Mouse (Mus musculus) adrenal gland, postnatal 36 days (tissue): Measurements from ENCODE around the gene Myo6. TPM values are rescaled to one million over a fixed set of nuclear protein-coding genes. Genes with fewer than 3 reads are reported as not detected.

Experiments
- DNase-seq, 2 experiments: peaks; one replicate each; pipeline ENCODE4 v3.0.0; 2021; ENCODE audit warnings: mixed read lengths in 1 of 2
- total RNA-seq, 2 experiments: library from RNA; stranded (reverse); gene quantifications; 2 replicates each; pipeline ENCODE4 v1.2.3; 2021

Myo6 gene
- total RNA-seq, 2 experiments from 2014 or later, result 31.7 to 32.7 TPM

DNA sequence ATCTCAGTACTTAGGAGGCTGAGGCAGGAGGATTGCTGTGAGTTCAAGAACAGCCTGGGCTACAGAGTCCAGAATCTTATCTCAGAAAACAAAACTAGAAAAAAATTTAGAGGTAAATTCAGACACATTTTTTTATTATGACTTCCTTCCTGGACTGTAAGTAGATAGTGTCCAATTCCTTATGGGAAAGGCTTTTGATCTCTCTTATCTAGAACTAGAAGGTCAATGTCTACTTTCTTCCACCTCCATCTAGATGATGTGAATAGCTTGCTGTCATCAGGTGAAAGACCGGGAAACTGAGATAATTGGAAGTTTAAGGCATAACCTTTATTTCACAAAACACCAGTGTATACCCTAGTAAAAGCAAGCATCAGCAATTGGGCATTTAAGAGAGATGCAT lies 16.9 kb downstream of the Myo6 start:
- DNase-seq, result no peak

DNA sequence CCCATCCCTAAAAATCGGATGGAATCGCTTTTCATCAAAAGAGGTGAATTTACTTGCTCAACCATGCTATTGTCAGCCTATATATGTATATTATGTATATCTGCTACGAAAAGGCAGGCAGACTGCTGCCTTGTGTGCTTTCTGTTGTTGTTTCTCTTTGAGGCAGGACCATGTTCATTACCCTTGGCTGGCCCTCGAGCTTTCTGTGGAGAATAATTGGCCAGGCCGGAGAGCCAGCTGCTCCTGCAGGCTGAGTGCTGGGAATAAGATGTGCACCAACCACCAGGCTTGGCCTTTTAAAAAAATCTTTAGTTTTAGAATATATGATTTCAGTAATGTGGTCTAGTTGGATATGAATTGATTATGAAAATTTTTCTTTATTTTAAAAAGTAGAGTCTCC lies 19.3 kb downstream of the Myo6 start:
- no peak for DNase-seq

DNA sequence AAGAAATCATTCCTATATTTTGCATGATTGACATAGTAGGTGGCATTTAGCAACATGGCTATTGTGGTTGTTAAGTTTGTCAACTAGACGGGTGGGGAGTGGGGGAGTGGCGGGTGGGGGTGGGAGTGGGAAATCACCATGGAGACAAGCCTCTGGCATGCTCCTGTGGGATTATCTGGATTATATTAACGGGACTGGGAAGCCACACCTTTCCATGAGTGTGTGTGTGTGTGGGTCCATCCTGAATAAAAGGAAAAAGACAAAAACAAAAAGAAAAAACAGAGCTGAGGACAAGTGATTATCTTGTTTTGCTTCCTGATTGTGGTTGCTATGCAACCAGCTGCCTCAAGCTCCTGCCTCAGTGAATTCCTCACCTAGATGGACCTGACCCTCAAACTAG lies 20.9 kb downstream of the Myo6 start:
- no peak for DNase-seq

DNA sequence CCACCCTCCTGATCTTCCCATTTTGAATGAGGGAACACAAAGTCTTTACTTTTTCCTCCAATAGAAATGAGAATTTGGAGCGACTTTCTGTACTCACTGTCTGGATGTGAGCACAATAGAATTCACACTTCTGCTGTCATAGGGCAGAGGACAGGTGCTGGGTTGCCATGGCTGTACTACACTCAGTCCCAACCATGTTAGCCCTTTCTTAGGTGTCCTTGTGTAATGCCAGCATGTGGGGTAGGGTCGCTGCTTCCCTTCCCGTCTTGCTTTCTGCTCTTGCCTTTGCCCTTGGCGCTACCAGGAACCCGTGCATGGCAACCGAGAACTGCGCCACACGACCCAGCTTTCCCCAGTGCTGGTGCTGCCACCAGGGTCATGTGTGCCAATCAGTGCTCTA lies 21.9 kb downstream of the Myo6 start:
- no peak for DNase-seq

DNA sequence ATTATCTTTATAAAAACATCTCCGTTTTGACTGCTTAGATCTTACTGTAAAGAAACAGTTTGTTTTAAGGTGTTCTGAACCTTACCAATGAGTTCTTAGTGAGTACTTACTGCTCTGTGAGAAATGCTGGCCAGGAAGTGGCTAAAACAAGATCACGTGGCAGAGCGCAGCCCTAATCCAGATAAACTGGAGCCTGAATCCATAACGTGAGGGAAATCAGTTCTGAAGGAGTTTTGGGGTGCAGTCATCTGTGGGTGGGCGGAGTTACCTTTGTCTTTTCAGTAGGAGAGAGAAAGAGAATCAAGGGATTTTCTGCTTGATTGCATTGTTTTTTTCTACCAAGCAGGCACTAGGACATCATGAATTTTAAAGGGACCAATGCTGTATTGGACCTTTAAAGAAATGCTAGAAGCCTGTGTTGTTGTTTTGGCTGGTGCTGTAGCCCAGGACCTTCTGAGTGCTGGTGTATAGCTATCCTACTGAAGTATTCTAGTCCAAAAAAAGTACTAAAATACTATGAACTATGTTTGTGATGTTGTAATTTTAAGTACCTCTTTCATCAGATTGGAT lies 23.6 kb downstream of the Myo6 start:
- DNase-seq, result no peak

DNA sequence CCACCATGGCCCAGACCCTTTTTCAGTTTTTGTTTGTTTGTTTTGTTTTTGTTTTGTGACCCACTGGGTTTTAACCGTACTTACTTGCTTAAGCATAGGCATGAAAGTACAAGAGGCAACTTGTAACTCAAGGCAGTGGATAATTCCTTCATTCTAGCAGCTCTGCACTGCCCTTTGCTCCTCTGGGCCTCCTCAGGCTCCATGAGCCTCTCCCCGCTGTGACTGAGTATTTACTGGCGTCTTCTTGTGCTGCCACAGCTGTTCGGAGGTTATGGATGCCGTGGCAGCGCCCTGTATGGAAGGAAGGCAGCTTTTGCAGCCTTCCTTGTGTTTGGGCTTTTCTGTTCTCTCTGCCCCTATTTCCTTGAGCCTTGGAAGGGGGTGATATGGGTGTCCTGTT lies 26.4 kb downstream of the Myo6 start:
- no peak for DNase-seq

DNA sequence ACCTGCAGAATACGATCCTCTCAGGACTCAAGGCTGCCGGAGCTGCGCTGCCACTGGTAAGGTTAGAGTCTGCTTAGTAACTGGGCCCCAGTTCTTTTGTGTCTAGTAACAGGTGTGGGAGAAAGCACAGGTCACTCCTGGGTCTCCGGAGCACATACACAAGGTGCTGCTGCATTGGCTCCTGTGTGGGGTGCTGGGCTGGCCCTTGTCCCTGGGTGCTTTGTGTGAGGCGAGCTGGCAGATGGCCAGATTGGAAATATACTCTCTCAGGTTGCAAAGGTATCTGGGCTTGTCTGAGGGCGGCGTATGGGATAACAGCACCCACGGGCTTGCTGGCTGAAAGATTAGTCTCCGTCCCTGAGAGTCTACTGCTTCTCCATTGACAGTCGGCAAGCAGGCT lies 27.5 kb downstream of the Myo6 start:
- DNase-seq, result no peak

DNA sequence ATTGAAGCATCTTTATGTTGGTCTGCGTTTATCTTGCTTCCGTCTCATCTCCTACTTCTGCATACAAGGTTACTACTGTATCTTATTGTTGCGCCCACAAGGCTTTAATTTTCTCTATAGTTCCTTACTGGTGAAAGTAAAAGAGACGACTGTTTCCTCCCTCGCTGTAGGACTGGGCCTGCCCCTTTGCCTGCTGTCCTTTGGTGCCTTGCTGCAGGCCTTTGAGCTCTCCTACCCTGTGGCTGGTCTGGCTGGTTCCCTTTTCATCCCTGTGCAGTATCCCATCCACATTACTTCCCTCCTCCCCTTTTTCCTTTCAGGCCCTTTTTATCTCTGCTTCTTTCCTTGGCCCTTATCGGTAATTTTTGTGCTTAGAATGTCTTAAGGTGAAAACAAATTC lies 29.6 kb downstream of the Myo6 start:
- no peak for DNase-seq

DNA sequence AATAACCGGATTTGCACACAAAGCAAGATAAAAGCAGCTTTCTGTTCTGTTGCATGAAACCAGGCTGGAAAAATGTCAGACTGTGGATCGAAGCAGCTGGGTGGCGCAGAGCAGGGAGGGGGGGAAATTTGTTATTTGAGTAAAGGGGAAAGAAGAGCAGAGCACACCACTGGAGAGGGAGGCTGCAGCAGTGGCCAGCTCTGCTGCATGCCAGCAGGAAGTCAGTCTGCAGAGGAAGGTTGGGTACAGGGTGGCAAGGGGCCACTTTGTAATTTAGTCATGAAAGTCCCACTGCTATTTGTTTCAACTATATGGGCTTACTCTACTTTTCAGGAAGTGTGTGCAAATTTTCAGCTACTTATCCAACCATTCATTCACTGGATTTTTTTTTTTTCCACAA lies 31.3 kb downstream of the Myo6 start:
- DNase-seq, result no peak

DNA sequence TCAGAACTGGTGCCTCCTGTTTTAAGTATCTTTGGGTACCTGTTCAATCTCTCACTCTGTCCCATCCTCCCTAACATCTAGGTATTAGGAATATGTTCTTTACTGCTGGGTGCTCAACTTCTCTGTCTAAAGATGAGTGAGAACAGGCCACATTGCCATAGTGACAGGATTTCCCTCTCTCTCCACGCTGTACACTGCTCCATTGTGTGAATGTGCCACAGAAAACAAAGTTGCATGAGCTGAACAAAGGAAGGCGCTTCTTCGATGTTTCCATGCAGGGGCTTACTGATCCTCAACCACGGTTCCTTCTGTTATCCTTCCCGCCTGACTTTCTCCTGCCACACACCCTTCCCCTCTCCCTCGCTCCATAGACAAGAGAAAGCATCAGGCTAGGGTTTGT lies 32.4 kb downstream of the Myo6 start:
- DNase-seq, result no peak

DNA sequence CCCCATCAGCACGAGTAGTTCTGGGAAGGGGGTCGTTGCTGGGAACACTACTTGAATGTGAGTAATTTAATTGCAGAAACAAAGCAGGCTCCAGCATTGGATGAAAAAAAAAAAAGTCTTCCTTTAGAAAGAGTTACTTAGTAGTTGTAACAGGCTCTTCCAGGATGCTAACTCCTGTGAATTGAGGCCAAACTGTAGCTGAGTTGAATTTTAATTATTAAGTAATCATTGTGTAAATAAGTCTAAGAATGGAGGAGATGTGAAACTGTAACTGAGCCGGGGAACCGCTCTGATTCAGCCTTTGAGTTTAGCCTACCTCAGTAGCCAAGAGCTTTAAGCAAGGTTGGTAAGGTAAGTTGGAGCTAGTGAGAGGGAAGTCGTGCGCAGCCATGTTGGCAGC lies 36.0 kb downstream of the Myo6 start:
- no peak for DNase-seq

DNA sequence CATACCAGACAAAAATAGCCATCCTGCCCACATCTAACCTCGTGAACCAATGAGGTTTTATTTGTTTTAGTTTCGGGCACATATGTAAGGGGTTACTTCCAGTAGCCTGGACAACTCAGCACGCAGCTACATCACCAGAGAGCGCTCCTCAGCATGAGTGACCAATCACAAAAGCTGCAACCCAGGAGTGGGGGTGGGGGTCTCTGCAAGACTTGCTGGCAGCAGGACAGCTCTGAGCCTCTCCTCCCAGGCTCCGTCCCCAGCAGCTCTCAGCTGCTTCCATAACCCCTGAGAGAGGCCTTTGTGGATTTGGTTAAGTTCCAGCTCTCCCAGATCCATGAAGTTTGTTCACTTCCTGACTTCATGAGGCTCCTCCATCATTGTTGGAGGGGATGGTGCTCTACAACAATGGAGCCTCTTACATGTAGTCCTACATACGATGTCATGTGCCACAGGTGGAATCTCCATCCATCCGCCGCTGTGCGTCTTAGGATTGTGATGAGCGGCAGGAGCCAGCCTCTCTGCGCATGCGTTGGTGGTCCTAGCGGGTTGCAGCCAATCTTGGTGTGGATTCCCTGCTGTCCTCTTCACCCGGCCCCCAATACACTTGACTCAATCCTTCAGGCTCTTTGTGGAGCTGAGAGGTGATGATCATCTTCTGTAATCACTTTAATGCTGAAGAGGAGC lies 37.7 kb downstream of the Myo6 start:
- no peak for DNase-seq

DNA sequence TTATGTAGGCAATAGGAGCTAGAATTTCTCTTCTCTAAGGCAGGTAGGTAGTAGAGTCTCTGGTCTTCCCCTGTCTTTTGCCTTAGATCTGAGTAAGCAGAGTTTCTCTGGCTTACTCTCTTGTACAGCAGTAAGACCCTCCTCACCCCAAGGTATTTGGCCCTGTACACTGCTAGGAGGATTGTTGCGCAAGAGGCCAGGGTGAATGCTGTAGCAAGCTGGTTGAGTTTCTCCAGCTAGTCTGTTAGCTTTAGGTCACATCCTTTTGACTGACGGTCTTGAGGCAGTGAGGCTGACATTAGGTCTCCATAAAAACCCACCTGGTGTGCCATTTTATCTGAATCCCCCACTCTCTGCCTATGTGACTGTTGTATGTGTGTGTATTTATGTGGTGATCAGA lies 43.9 kb downstream of the Myo6 start:
- DNase-seq, result no peak

DNA sequence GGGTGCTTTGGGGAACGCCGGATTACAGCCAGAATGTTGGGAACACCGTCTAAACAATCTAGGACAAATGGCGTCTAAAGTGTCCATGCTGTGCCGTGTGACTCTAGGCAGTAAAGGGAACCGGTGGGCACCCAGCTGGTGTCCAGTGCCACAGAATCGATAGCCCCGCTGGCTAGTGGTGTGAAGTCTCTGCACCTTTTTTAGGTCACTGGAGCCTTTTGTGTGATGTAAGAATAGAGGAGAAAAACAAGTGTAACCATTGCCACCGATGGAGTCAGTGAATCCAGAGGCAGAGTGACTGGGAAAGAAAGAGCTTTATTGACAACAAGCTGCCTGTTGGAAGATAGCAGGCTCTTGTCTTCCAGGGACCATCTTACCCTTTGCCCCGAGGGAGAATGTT lies 44.6 kb downstream of the Myo6 start:
- DNase-seq, result no peak

DNA sequence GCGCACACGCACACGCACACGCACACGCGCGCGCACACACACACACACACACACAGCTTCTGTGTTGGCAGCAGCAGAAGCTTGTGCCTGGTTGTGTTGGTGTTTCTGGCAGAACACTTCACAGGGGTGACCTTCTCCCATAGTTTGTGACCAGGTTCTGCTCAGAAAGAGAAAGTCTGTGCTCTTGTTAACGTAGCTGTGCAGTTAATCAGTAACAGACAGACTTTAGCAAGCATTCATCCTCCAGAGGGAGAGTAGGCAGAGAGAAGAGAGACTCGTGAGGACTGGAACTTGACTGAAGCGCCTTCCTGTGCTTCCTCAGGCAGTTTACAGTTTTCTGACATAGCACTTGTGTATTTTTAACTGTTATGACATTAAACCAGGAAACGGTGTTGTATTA lies 45.3 kb downstream of the Myo6 start:
- DNase-seq, result no peak

DNA sequence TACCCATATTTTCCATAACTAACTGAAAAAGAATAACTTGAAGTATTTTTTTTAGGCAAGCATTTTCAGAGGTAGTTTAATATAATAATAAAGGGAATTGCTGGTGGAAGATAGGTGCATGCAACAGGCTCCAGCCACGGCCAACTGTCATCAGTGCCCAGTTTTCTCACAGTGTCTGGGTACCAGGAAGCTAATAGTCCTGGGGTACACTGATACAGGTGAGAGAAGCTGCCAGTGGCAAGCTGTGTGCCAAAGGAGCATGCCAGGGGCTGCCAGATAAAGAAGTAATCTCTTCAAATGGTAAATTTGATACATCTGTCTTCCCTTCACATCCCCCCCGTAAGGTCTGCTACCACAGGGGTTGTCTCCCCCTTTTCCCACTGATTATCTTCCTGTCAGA lies 48.6 kb downstream of the Myo6 start:
- DNase-seq, result no peak

DNA sequence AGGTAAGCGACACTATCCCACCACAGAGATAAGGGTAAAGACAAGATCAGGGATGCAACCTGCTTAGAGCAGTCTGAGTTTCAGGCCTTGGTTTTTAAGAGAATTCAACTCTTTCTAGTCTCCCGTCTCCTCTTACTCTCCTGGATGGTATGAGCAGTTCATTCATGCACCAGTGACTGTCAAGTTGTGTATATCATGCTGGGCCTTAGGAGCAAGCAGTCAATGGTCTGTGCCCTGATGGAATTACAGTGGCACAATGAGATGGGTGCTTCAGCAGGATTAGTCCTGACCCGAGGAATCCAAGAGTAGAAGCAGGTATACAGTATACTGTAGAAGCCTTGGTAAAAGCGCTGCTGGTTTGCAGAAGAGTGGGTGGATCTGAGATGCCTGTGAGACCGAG lies 50.7 kb downstream of the Myo6 start:
- DNase-seq, result no peak

DNA sequence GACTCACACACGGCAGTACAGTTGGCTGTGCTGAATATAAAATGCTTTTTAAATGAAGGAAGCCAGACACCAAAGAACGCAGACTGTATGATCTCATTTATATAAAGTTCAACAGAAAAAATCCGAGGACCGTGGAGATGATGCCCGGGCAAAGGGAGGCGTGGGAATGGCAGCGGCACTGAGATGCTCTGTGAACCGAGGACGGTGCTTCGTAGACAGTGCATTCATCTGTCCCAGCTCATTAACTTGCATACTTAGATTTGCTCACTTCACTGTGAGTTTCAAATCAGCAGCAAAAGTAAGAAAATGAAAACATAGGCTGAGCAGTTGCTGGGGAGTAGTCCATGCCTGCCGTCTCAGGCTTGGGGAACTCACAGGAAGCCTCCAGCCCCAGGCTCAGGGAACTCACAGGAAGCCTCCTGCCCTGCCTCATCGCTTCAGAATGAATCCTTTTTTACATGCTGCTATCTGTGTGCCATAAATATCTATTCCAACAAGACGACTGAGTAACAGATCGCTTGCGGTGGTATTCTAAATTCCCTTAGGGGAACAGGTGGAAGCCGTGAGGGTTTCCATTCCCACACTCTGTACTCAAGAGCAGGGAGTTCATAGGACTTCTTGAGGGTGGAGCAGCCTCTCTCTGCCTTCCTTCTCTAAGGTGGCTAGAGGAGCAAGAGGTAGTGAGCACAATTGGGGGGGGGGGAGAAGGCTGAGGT lies 52.1 kb downstream of the Myo6 start:
- no peak for DNase-seq

DNA sequence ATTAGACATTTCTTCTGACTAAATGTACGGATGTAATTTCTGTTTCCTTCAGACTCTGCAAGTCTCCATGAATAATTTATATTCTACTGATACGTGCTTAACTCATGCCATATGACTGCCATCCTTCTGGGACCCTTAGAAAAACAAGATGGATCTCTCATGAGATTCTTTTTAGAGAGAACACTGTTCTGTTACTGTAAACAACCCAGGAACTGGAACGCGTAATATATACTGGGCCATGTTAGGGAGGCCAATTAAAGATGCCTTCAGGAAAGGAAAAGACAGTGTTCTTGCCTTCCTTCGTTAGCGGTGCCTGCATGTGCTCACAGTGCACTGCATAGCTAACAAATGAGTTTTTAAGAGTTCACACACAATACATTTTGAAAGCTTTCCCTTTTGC lies 53.9 kb downstream of the Myo6 start:
- no peak for DNase-seq

DNA sequence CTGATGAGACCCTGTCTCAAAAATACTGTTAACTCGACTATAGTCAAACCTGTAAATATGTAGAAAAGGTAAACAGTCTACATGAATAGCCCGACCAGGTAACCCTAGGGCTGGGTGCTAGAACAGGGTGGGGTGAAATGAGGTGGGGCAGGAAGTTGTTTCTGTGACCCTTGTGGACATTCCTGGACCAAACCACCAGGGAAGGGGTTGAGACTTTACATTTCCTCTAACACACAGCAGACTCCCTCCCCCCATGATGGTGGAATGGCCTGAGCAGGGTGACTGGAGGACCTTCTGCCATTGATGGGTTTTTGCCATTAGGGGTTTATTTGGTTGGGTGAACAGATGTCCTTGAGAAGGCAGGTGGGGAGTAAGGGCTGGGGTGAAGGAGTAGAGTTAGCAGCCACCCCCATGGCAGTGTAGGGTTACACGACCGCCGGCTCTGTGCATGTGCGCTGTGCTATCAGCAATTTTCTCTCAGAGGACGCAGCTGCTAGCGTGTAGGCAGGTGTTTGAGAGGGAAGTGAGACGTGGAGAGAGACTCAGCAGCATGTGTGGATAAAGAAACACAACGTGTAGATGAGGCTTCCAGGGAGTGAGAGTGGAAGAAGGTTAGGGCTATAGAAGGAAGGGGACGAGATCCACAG lies 59.3 kb downstream of the Myo6 start:
- no peak for DNase-seq

DNA sequence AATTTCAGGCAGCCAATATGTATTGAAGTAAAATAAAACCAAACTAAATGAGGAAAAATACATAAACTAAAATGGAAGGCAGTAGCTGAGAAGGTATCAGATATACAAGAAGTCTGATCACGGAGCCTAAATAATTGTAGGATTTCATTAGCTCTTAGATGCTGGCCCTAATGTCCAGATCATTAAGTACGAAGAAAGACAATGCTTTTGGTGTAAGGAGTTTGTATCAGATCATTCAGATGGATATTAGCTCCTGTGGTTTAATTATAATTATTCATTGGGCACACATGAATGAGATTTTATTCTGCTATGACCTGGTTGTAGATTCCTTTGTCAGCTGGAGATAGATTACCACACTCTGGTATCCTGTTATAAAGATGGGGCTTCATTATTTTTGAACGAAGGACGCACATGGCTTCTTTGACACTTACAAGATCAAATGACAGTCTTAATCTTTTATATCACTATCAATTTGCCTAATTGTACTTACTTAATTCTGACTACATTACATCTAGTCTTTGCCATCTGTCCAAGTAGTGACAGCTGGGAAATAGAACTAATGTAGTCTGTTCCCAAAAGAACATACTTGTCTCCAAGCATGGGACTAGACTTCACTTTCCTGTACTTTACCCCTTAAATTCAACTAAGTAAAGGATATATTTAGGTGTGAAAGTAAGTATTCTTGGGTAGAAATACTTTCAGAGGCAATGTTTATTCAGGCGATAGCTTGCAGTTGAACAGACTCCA lies 61.9 kb downstream of the Myo6 start:
- no peak for DNase-seq

DNA sequence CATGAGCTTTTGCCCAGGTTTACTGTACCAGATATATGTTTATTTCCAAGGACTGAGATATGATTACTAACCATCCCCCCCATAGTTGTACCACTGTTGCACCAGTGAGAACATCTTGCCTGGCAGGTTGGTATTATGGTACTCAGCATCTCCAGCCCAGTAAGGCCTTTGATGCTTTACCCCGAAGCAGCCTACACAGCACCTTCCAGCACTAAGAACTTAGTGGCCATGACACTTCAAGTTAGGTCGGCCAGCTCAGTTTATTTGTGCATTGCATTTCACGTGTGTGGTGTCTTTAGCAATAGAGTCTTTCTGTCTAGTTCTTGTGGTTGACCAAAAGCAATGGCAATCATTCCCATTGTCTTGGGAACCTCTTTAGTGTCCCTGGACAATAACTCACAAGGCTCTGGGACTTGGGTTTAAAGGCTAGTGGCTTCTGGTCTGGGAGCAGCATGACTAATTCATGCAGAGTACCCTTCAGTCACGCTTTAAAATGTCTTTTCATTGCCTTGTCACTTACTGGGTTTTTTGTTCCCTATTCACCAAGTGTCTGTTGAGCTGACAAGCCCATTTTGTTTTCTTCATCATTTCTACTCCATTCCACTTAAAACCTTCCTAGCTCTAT lies 69.1 kb downstream of the Myo6 start:
- DNase-seq, result no peak
